Mouse (Mus musculus) midbrain, embryonic 15.5 days (tissue): ENCODE data around the gene Catspere2. TPM values are rescaled to one million over a fixed set of nuclear protein-coding genes. Genes with fewer than 3 reads are reported as not detected.

Experiments used
- polyA plus RNA-seq: library from polyadenylated mRNA; unstranded; fragments of >200 nt; fragmentation: Nextera tagmentation; extraction: Ambion mirVana; gene quantifications from 2 replicates; pipeline ENCODE4 v1.2.1, GENCODE M21; 2015

Gene Catspere2
- polyA plus RNA-seq, 1 experiment from 2014 or later: 0.41 TPM

Other genes with a start within 250 kb of the Catspere2 start
- gene Adss, start 186.9 kb upstream of the Catspere2 start, polyA plus RNA-seq: 49.6 and 49.7 TPM in 2 replicates
- gene Desi2, start 204.0 kb downstream of the Catspere2 start, polyA plus RNA-seq: 20.1 and 21.5 TPM in 2 replicates